Mouse (Mus musculus) G1E-ER4 (cell line): Measurements from ENCODE around the gene Spdef. TPM values are rescaled to one million over a fixed set of nuclear protein-coding genes. Genes with fewer than 3 reads are reported as not detected.

Experiments
- GATA1 ChIP-seq: IDR thresholded peaks from one replicate; pipeline ENCODE4 v1.8.0; 2012; ENCODE audit warnings: low read length, inconsistent platforms
- polyA plus RNA-seq: library from polyadenylated mRNA; stranded (reverse); fragments of >175 nt; gene quantifications from 2 replicates; pipeline ENCODE4 v1.2.3, GENCODE M21; 2012

The Spdef gene
- 0.08 and 0.10 TPM in 2 replicates for polyA plus RNA-seq

DNA sequence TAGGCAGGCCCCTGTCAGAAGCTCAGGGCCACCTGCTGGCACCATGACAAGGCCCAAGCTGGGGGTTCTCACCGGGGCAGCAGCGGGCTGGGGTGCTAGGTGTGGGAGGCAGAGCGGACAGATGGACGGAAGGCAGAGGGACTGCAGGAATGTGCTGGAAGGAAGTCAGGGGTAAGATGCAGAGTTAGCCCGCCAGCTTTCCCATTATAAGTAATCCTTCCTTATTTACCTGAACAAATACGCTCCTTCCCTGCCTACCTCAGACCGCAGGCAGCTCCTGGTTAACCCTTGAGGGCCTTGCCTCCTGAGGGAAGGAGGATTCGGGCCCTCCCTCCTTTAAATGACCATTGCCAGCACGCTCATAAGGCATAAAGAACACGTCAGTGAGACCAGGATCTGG is at the start of gene Spdef:
TSS of gene Spdef (minus strand) at position 186 of the 400 bp plus-strand sequence.
- TF ChIP-seq GATA1, result no peak

DNA sequence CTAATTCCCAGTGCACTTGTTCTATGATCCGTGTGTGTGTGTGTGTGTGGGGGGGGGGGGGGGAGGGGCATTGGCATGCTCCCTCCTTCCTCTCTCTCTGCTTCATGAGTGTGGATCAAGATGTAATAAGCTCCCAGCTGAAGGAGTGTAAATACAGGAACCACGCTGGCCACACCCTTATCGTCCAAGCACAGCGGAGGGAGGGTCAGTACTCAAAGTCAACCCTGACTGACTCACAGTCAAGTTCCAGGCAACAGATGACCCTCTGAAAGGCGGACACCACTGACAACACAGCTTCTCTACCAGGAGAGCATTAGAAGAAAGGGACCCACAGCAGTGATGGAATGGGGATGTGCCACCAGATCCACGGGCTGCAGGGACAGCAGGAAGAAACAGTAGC is 49.1 kb upstream of the Spdef start:
- TF ChIP-seq GATA1, result no peak

DNA sequence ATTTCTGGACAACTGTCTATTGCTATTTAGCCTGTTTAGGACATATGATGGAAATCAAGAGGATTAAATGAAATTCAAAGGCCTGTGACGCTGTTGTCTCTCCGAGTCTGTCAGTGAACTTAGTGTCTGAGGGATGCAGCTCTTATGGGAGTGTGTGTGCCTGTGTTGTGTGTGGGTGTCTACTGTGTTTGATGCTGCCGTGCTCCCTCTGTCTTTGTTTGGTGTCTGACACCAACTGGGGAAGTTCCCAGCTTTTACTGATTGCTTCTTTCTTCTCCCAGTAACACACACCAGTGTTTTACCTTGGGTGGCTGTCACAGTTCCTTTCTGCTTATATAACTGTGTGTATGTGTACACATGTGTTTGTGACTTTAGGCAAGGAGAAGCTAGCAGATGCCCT is 45.4 kb upstream of the Spdef start:
- TF ChIP-seq GATA1, result no peak

- TF ChIP-seq GATA1, result no peak
Measured at GRCm38 (mm10) chr17:27771616-27772015, 42.9 kb upstream of the Spdef start.

- TF ChIP-seq GATA1, result no peak
Measured at GRCm38 (mm10) chr17:27768817-27769542, 40.2 kb upstream of the Spdef start.

DNA sequence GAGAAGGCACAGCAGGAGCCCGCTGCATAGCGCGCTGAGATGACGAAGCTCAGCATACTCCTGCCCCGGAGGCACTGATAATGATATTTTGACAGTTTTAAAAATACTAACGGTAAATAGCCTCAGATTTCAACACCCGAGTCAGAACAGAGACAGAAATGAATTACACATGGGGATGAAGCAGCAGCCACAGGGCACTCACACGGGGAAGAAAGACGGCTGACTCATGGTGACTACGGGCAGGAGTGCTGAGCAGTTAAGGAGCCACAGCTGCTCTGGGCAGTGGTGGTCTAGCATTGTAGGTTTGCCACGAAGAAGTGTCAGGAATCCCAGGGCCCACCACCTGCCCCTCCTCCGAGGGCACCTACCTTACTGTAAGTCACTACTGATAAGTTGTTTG is 38.8 kb upstream of the Spdef start:
- TF ChIP-seq GATA1, result no peak

- TF ChIP-seq GATA1, result no peak
Measured at GRCm38 (mm10) chr17:27767120-27767519, 38.4 kb upstream of the Spdef start.

- no peak for TF ChIP-seq GATA1
Measured at GRCm38 (mm10) chr17:27765066-27765465, 36.3 kb upstream of the Spdef start.

DNA sequence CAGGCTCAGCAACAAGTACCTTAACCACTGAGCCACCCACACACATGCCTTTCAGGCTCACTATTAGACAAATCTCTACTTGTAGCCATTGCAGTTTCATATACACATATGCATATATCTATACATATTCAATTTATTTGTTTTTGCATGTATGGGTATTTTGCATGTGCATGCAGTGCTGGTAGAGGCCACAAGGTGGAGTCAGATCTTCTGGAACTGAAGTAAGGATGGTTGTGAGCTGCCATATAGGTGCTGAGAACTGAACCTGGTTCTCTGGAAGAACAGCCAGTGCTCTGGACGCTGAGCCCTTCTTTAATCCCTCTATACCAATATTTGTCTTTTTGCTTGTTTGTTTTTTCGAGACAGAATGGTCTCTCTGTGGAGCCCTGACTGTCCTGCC is 35.7 kb upstream of the Spdef start:
- no peak for TF ChIP-seq GATA1

- no peak for TF ChIP-seq GATA1
Measured at GRCm38 (mm10) chr17:27762884-27763283, 34.1 kb upstream of the Spdef start.

DNA sequence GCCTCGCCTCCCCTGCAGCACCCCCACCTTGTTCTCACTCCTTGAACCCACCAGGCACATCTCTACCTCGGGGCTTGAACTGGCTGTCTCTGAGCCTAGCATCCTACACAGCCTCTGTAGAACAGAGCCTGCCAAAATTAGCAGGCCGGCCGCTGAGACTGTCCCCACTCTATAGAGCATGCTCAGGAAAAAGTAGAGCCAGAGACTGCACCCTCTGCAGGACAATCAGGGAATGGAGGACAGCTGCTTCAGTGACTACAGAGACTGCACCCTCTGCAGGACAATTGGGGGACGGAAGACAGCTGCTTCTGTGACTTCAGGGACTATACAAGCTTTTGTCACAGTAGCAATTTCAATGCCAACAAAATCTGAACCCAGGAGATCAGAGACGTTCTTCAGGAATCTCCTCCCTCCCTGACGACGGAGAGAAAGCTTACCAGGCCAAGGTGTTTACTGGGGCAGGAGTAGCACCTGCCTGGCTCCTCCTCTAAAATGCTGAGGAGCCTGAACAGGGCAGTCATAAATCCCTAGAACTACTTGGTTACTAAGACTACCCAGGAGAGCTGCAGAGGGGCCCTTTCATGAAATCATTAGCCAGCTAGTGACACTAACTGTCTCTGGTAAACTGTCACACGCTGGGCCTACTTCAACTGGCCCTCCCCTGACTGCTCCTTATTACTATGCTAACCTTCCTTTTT is 33.0 kb upstream of the Spdef start:
- TF ChIP-seq GATA1, result no peak

DNA sequence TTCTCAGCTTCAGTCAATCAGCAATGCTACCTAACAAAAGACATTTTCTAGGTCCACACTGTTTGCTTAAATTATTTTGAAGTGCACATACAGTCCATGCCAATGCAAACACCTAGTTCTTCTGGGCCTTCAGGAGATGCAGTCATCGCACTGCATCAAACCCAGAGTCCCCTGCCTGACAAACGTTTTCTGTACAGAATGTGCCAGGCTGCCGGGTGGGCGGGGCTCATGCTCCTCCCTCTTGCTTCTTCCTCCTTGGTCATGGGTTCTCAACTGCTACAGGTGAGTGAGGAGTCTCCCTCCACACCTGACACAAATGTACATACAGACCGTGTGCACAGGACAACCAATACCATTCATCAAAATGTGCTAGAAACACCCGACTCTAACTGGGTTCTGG is 31.4 kb upstream of the Spdef start:
- no peak for TF ChIP-seq GATA1

- TF ChIP-seq GATA1, result no peak
Measured at GRCm38 (mm10) chr17:27751314-27752202, 22.8 kb upstream of the Spdef start.

- TF ChIP-seq GATA1, result no peak
Measured at GRCm38 (mm10) chr17:27750451-27750942, 21.7 kb upstream of the Spdef start.

- no peak for TF ChIP-seq GATA1
Measured at GRCm38 (mm10) chr17:27748123-27748522, 19.4 kb upstream of the Spdef start.

DNA sequence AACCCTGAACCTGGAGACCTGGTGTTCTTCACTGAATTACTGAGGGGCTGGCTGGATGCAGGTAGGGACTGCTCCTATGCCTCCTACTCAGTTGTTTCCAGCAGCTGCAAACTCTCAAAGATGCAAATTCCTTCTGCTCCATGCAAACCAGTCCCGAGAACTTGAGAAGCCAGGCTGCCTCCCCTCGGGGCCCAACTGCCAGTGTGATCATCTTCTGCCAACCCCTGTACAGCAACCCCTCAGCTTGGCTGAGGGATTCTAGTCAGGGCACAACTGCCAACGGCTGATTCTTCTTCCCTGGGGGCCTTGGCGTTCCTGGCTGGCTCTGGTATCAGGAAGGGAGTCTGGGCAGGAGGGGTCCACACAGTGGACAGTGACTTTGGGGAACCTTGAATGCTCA is 17.7 kb upstream of the Spdef start:
- TF ChIP-seq GATA1, result no peak

GRCm38 (mm10) chr17:27740961-27741360 is 12.2 kb upstream of the Spdef start:
- TF ChIP-seq GATA1, result no peak
